Mouse (Mus musculus) heart, embryonic 16.5 days (tissue): Measurements from ENCODE around the gene Lamtor4. TPM values are rescaled to one million over a fixed set of nuclear protein-coding genes. Genes with fewer than 3 reads are reported as not detected.

Experiments used
- ATAC-seq: fragments of 200-750 bp; cut with Nextera tagmentation; replicated peaks from 2 replicates; pipeline ENCODE4 v1.8.0; 2017; ENCODE audit warnings: moderate number of reproducible peaks; ENCODE audit not compliant: insufficient read depth, low FRiP score; ENCODE audit errors: extremely low read depth
- H3K27ac ChIP-seq: fragments of 300-500 bp; sonication (generic); 2 replicates; pipeline ENCODE4 v1.5.1; 2014; ENCODE audit warnings: mild to moderate bottlenecking, low read length, control low read depth, moderate library complexity
- H3K27me3 ChIP-seq: fragments of 300-500 bp; sonication (generic); 2 replicates; pipeline ENCODE4 v1.6.1; 2014; ENCODE audit warnings: low read length, mixed read lengths; ENCODE audit not compliant: control insufficient read depth, insufficient read depth
- H3K36me3 ChIP-seq: fragments of 300-500 bp; sonication (generic); 2 replicates; pipeline ENCODE4 v1.6.1; 2014; ENCODE audit not compliant: control insufficient read depth, insufficient read depth
- H3K4me1 ChIP-seq: fragments of 300-500 bp; sonication (generic); 2 replicates; pipeline ENCODE4 v1.6.1; 2014; ENCODE audit warnings: low read length, mixed read lengths; ENCODE audit not compliant: control insufficient read depth, insufficient read depth
- H3K4me2 ChIP-seq: fragments of 300-500 bp; sonication (generic); 2 replicates; pipeline ENCODE4 v1.6.1; 2014; ENCODE audit warnings: low read depth, mild to moderate bottlenecking, control low read depth, low read length
- H3K4me3 ChIP-seq: fragments of 300-500 bp; sonication (generic); 2 replicates; pipeline ENCODE4 v1.5.1; 2014; ENCODE audit warnings: mild to moderate bottlenecking, control low read depth, low read length
- H3K9ac ChIP-seq: fragments of 300-500 bp; sonication (generic); 2 replicates; pipeline ENCODE4 v1.6.1; 2014; ENCODE audit warnings: low read length, control low read depth
- H3K9me3 ChIP-seq: fragments of 300-500 bp; sonication (generic); replicated peaks from 2 replicates; pipeline ENCODE4 v1.6.1; 2016; ENCODE audit warnings: low read length; ENCODE audit not compliant: control insufficient read depth
- WGBS: fragments of 180-500 bp; shearing (Covaris S2); extraction: QIAGEN DNeasy Blood & Tissue Kit; methylation state at CpG from one replicate; pipeline ENCODE4 v1.1.7; 2014; 5-methylcytosine and 5-hydroxymethylcytosine counted together
- polyA plus RNA-seq: library from polyadenylated mRNA; unstranded; fragments of >200 nt; fragmentation: Nextera tagmentation; extraction: Ambion mirVana; gene quantifications from 2 replicates; pipeline ENCODE4 v1.2.1, GENCODE M21; 2015

The Lamtor4 gene
- polyA plus RNA-seq, 1 experiment from 2014 or later: 71.9 TPM

DNA sequence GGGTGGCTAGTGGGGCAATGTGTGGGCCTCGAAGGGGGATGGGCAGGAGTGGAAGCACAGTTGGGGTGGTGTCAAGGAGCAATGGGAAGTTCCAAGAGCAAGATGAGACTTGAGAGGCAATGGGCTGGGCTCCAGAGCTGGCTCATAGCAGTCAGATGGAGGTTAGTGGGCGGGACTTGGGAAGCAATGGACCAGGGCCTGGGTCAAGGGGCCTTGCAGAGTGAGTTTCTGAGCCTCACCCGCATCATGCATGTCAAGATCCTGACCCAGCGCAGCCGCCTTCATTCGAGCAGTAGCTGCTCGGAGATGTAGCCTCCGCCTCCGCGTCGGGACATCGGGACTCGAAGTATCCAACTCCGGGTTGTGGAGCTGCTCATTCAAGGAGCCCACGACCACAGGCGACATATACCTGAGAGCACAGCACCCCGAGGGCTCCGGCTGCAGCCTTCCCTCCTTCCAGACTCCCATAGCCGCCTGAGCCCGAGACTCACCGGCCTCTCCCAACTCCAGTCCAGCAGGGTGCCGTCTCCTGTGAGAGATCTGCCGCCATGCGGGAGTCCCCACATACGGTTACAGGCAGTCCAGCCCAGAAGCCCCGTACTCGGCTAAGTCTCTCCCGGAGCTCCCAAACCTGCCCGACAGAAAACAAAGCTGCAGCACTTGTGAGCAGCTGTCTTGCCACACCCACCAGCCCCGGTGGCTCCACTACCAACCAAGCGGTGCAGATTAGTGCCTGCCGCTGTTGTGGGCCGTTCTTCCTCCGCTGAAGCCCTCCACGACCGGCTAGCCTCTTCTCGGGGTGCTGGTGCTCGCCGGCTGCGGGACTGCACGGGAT, 20.2 kb downstream of the Lamtor4 start:
- peak overlapping the region; percentile 54; the same call in 1 of the 2 replicates for H3K9ac ChIP-seq

DNA sequence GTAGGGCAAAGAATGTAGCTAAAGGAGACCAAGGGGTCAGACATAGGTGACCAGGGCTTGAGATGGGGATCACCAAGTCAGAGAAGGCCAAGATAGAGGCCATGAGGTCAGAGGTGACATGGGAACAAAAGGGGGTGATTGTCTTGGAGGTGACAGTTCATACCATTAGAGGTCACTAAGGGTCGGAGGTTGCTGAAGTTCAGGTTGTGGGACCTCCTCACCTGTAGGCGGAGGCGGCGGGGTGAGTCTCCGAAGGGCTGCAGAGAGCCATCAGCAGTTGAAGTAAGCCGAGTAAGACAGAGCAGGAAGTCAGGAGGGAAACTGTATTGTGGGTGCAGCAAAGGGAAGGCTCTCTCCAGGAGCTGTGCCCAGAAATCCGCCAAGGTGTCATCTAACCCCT, 22.7 kb downstream of the Lamtor4 start:
- no peak overlapping the region for H3K9ac ChIP-seq
- no peak overlapping the region for H3K27ac ChIP-seq
- H3K4me2 ChIP-seq: no peak overlapping the region
- H3K36me3 ChIP-seq: no peaks in the 10 kb centered on the region
- peaks cover 10% of the 10 kb centered on the region for H3K9me3 ChIP-seq
- H3K4me3 ChIP-seq: no peak overlapping the region
- peaks cover 7% of the 10 kb centered on the region for H3K4me1 ChIP-seq
- 82% methylated on average over 7 of the region's 7 CpGs for WGBS
- ATAC-seq: no peak
- peaks cover 2% of the 10 kb centered on the region for H3K27me3 ChIP-seq

More for the DNA sequence above, 20.2 kb downstream of the Lamtor4 start:
- H3K27ac ChIP-seq: no peak overlapping the region
- peak overlapping the region; percentile 62 for H3K4me2 ChIP-seq
- H3K4me3 ChIP-seq: peak overlapping the region; percentile 35
- WGBS: 41% methylated on average over 41 of the region's 41 CpGs
- peaks cover 10% of the 10 kb centered on the region for H3K27me3 ChIP-seq
- peaks cover 2% of the 10 kb centered on the region for H3K9me3 ChIP-seq
- peaks cover 6% of the 10 kb centered on the region for H3K4me1 ChIP-seq
- ATAC-seq: no peak
- H3K36me3 ChIP-seq: no peaks in the 10 kb centered on the region

DNA sequence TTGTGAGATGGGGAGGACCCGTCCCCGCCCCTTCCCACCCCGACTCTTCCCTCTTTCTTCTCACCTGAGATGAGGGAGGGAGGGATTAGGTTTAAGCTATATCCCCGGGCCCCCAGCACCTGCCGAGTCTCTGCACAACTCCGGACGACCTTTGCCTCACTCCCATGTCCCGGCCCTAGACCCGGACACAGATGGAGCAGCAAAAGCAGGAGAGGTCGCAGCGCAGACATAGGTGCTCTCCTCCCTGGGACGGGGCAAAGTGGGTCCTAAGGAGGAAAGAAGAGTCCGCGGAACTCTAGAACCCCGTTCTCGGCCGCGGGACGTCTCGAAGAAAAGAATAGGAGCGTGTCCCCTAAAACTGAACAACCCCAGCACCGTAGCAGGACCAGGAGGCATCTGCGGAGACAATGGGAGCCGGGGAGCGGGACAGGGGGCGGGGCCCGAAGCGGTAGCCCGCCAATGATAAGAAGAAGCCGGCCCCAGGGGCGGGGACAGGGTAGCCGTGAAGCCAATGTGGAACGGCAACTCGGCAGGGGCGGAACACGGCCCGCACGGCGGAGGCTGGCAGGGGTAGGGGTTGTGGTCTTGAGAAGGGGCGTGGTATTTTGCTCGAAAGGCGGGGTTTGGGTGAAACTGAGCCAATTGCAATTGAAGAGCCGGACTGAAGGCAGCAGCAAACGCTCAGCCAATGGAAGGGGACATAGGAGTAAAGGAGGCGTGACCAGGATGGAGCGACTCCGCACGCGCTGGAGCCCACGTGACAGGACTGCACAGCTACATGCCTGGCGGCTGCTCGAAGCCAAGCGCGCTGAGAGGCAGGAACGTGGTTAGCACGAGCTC, 24.5 kb downstream of the Lamtor4 start, which contains the start of the genes Gm43720, Gpc2 and Stag3:
Gene Gm43720, minus strand, starts transcription at position 374 of the 840 bp plus-strand sequence.
Gene Gpc2, minus strand, starts transcription at position 421 of the 840 bp plus-strand sequence.
Gene Stag3, plus strand, starts transcription at position 656 of the 840 bp plus-strand sequence.
- peak; percentile 98 for ATAC-seq
- H3K27ac ChIP-seq: peak within 1 kb of the TSS; percentile 9; the same call in 1 of the 2 replicates
- no peaks in the 10 kb centered on the region; the same call in 1 of the 2 replicates for H3K27me3 ChIP-seq
- H3K4me2 ChIP-seq: peak within 1 kb of the TSS; percentile 95
- peaks cover 7% of the 10 kb centered on the region for H3K4me1 ChIP-seq
- peak within 1 kb of the TSS; percentile 75 for H3K9ac ChIP-seq
- H3K9me3 ChIP-seq: peaks cover 10% of the 10 kb centered on the region
- no peaks in the 10 kb centered on the region for H3K36me3 ChIP-seq
- 1% methylated on average over 56 of the region's 56 CpGs for WGBS
- peak within 1 kb of the TSS; percentile 65 for H3K4me3 ChIP-seq

DNA sequence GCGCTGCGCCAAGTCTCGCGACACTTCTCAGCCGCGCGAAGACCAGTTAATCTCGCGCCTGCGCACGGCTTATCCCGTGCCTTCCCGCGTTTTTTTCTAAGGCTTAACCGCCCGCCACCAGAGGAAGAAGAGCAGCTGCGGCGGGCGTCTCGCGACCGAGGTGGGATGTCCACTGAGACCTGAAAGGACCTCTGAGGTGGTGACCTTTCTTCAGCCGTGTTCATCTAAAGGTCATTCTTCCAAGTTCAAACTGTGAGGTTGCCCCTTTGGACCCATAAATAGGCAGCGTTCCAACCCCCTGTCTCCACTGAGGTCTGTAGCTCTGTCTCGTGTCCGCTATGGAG, 25.1 kb downstream of the Lamtor4 start:
- 23% methylated on average over 26 of the region's 26 CpGs for WGBS
- Histone ChIP-seq H3K27ac (no peak overlapping the region), H3K36me3 (no peaks in the 10 kb centered on the region), H3K4me1 (peaks cover 7% of the 10 kb centered on the region), H3K4me3 (peak overlapping the region; percentile 65), H3K9ac (no peak overlapping the region), H3K27me3 (no peaks in the 10 kb centered on the region; the same call in 1 of the 2 replicates), H3K4me2 (peak overlapping the region; percentile 95), H3K9me3 (peaks cover 10% of the 10 kb centered on the region)
- ATAC-seq: no peak

DNA sequence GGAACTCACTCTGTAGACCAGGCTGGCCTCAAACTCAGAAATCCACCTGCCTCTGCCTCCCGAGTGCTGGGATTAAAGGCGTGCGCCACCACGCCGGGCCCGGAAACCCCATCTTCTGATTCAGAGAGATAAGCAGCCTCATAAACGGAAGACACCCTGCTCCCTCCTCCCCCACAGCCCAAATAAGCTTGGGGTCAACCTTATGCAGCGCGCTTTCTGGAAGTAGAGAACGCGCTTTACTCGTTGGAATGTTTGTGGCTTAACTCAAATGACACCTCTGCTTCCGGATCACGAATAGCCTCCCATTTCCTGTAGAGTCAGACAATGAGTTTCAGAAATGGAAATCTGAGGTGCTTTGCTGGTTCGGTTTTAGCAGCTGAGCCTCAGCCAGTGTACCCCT, 25.5 kb downstream of the Lamtor4 start:
- Histone ChIP-seq H3K4me2 (no peak overlapping the region), H3K27me3 (no peaks in the 10 kb centered on the region; the same call in 1 of the 2 replicates), H3K9ac (no peak overlapping the region), H3K4me3 (no peak overlapping the region), H3K27ac (no peak overlapping the region), H3K4me1 (peaks cover 6% of the 10 kb centered on the region), H3K36me3 (no peaks in the 10 kb centered on the region), H3K9me3 (peaks cover 10% of the 10 kb centered on the region)
- ATAC-seq: no peak
- 86% methylated on average over 15 of the region's 15 CpGs for WGBS

DNA sequence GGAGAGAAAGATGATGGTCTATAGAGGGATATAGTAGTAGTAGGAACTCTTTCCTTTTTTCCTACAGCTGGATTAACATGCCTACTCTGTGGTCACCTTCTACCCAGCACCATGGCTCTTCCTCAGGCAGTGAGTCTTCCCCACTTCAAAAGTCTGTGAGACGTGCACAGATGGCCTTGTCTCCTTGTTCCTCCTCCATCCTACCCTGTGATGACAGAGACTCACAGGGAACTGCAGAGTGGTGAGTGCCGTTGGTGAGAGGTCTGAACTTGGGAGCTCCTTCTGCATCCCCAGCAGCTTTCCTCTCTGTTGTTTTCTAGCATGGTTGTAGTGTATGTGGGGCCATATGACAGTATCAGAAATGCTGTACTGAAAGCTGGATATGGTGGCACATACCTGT, 26.5 kb downstream of the Lamtor4 start:
- Histone ChIP-seq H3K27ac (no peak overlapping the region), H3K4me3 (no peak overlapping the region), H3K9me3 (peaks cover 10% of the 10 kb centered on the region), H3K9ac (no peak overlapping the region), H3K27me3 (no peaks in the 10 kb centered on the region), H3K4me1 (peaks cover 6% of the 10 kb centered on the region), H3K4me2 (no peak overlapping the region), H3K36me3 (no peaks in the 10 kb centered on the region)
- 71% methylated on average over 2 of the region's 2 CpGs for WGBS
- ATAC-seq: no peak

DNA sequence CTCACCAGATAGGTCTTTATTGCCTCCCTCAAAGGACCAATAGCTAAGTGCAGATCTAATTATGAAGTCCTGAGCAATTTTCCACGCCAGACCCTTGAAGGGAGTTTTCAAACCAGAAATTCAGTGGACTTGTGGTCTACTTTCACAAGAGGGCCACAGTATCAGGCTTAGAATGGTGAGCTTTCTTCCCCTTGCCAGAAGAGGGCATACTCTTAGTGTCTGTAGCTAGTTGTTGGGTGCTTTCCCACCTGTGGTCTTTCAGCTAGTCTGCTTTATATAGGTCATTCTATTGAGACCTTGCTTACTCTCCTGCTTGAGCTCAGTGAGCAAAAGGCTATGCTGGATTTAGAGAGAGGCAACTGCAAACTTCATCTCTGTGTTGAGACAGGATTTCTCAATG, 28.3 kb downstream of the Lamtor4 start:
- WGBS: 55% methylated on average over 1 of the region's 1 CpGs
- H3K9me3 ChIP-seq: peaks cover 12% of the 10 kb centered on the region
- no peak overlapping the region for H3K9ac ChIP-seq
- H3K36me3 ChIP-seq: no peaks in the 10 kb centered on the region
- peaks cover 6% of the 10 kb centered on the region for H3K4me1 ChIP-seq
- H3K27me3 ChIP-seq: no peaks in the 10 kb centered on the region
- H3K27ac ChIP-seq: no peak overlapping the region
- no peak overlapping the region for H3K4me3 ChIP-seq
- ATAC-seq: no peak
- H3K4me2 ChIP-seq: no peak overlapping the region

DNA sequence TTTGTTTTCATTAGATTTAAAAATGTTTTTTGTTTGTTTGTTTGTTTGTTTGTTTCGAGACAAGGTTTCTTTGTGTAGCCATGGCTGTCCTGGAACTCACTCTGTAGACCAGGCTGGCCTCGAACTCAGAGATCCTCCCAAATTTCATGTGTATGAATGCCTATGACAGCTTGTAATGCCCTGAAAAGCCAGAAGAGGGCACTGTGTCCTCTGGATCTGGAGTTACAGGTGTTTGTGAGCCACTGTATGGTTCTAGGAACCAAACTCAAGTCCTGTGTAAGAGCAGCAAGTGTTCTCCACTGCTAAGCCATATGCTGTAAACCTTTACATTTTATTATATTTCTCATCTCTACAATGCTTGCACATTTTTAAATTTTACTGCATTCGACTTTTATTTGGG, 32.6 kb downstream of the Lamtor4 start:
- H3K4me1 ChIP-seq: no peaks in the 10 kb centered on the region
- no peak overlapping the region for H3K9ac ChIP-seq
- 60% methylated on average over 3 of the region's 3 CpGs for WGBS
- no peak for ATAC-seq
- H3K27ac ChIP-seq: no peak overlapping the region
- no peak overlapping the region for H3K4me2 ChIP-seq
- H3K27me3 ChIP-seq: no peaks in the 10 kb centered on the region
- H3K36me3 ChIP-seq: no peaks in the 10 kb centered on the region
- peaks cover 2% of the 10 kb centered on the region for H3K9me3 ChIP-seq
- H3K4me3 ChIP-seq: no peak overlapping the region
